Mouse (Mus musculus) lung, adult 10 weeks (tissue): ENCODE measurements around the gene Vmn2r89. TPM values are rescaled to one million over a fixed set of nuclear protein-coding genes. Genes with fewer than 3 reads are reported as not detected.

Experiments
- polyA plus RNA-seq: library from polyadenylated mRNA; stranded (reverse); fragments of 350-450 nt; fragmentation: Illumina TruSeq; extraction: RNeasy Lipid Tissue Mini Kit (QIAGEN cat#74804); gene quantifications from one replicate; pipeline ENCODE4 v1.2.3, GENCODE M21; 2014; ENCODE audit warnings: low read depth, low replicate concordance; ENCODE audit not compliant: insufficient read depth

Gene Vmn2r89
- not detected for polyA plus RNA-seq

GRCm38 (mm10) chr14:51451557-51451956, at the start of gene Vmn2r89:
TSS of gene Vmn2r89 (plus strand) at chr14:51451857.

GRCm38 (mm10) chr14:51410520-51410919, 41.1 kb upstream of the Vmn2r89 start, which contains the start of gene Vmn2r88:
TSS of gene Vmn2r88 (plus strand) at chr14:51410820.

Other genes with a start within 250 kb of the Vmn2r89 start
- not detected for gene Ear14, start 248.5 kb upstream of the Vmn2r89 start, polyA plus RNA-seq
- not detected for gene Rnase2a, start 195.7 kb upstream of the Vmn2r89 start, polyA plus RNA-seq
- not detected for gene Gm7247, start 90.1 kb upstream of the Vmn2r89 start, polyA plus RNA-seq
- not detected for gene Vmn2r88, start 41.0 kb upstream of the Vmn2r89 start, polyA plus RNA-seq
- not detected for gene Gm5622, start 100.9 kb downstream of the Vmn2r89 start, polyA plus RNA-seq
- gene Gm17175, start 122.2 kb downstream of the Vmn2r89 start, polyA plus RNA-seq: not detected
- gene Gm17174, start 140.3 kb downstream of the Vmn2r89 start, polyA plus RNA-seq: not detected
- gene Gm17078, start 159.5 kb downstream of the Vmn2r89 start, polyA plus RNA-seq: not detected
- not detected for gene Gm4181, start 183.8 kb downstream of the Vmn2r89 start, polyA plus RNA-seq
- gene Gm17079, start 243.6 kb downstream of the Vmn2r89 start, polyA plus RNA-seq: not detected